Mouse (Mus musculus) embryonic facial prominence, embryonic 12.5 days (tissue): ENCODE results near the gene Mest. TPM values are rescaled to one million over a fixed set of nuclear protein-coding genes. Genes with fewer than 3 reads are reported as not detected.
A peak's percentile ranks its signal among the peaks of the same experiment; 100 is the strongest.

Experiments
- ATAC-seq: fragments of 200-750 bp; cut with Nextera tagmentation; 2 replicates; pipeline ENCODE4 v1.8.0; 2017; ENCODE audit not compliant: insufficient number of reproducible peaks, insufficient read depth, low FRiP score, low TSS enrichment
- H3K27ac ChIP-seq: fragments of 300-500 bp; sonication (generic); 2 replicates; pipeline ENCODE4 v1.5.1; 2016; ENCODE audit warnings: mild to moderate bottlenecking
- H3K27me3 ChIP-seq: fragments of 300-500 bp; sonication (generic); 2 replicates; pipeline ENCODE4 v1.6.1; 2016; ENCODE audit warnings: mild to moderate bottlenecking, moderate library complexity
- H3K36me3 ChIP-seq: fragments of 300-500 bp; sonication (generic); 2 replicates; pipeline ENCODE4 v1.6.1; 2016; ENCODE audit warnings: mild to moderate bottlenecking
- H3K4me1 ChIP-seq: fragments of 300-500 bp; sonication (generic); 2 replicates; pipeline ENCODE4 v1.6.1; 2016
- H3K4me2 ChIP-seq: fragments of 300-500 bp; sonication (generic); replicated peaks from 2 replicates; pipeline ENCODE4 v1.6.1; 2016; ENCODE audit warnings: mild to moderate bottlenecking, moderate library complexity
- H3K4me3 ChIP-seq: fragments of 300-500 bp; sonication (generic); 2 replicates; pipeline ENCODE4 v1.5.1; 2016; ENCODE audit warnings: mild to moderate bottlenecking
- H3K9ac ChIP-seq: fragments of 300-500 bp; sonication (generic); 2 replicates; pipeline ENCODE4 v1.6.1; 2016; ENCODE audit warnings: mild to moderate bottlenecking, moderate library complexity
- H3K9me3 ChIP-seq: fragments of 300-500 bp; sonication (generic); 2 replicates; pipeline ENCODE4 v1.6.1; 2016; ENCODE audit warnings: mild to moderate bottlenecking, moderate library complexity
- WGBS: fragments of 180-500 bp; shearing (Covaris S2); methylation state at CpG from one replicate; pipeline ENCODE4 v1.1.7; 2016; 5-methylcytosine and 5-hydroxymethylcytosine counted together
- polyA plus RNA-seq: library from polyadenylated mRNA; unstranded; fragments of >200 nt; fragmentation: Nextera tagmentation; extraction: Ambion mirVana; gene quantifications from 2 replicates; pipeline ENCODE4 v1.2.1, GENCODE M21; 2016

Gene Mest
- polyA plus RNA-seq, 1 experiment from 2014 or later = 1,207 TPM

DNA sequence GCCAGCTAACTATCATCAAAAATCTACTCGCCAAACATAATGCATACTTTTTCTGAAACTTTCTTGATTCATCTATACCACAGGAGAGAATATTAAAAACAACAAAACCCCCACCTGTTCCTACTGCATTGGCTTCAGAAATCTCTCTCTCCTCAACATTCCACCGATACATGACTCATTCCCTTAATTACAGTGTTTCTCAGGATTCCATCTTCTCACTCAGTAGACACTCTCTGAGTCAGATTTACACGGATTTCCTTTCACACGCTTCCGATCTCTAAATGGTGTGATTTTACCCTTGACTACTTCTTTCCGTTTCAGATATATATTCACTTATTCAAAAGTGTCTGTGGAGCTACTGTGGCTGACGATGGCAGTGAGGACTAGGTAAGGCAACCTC, 36.1 kb upstream of the Mest start:
- H3K9me3 ChIP-seq = no peaks in the 10 kb centered on the region
- 86% methylated on average over 7 of the region's 7 CpGs for WGBS

DNA sequence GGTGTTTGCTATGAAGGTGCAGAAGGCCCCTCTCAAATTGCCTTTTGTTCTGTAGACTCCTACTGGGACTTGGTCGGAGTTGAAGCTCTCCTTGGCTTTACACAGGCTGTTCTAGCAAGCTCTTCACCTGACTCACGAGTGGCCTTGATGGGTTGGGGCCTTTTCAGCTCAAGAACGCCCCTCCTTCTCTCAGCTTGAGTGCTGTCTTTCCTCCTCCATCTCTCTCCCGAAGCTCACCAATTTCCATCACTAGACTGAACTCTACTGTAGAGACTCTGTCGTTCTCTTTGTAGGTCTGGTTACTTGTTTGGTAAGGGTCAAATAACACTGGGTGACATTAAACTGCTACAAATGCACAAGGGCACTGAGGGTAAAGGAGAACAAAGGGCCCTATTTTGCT, 30.5 kb upstream of the Mest start:
- H3K9me3 ChIP-seq = no peaks in the 10 kb centered on the region
- no peak for ATAC-seq
- no peaks in the 10 kb centered on the region for H3K36me3 ChIP-seq
- peak overlapping the region; percentile 84 for H3K27ac ChIP-seq
- H3K27me3 ChIP-seq = no peaks in the 10 kb centered on the region
- H3K4me1 ChIP-seq = peaks cover 9% of the 10 kb centered on the region
- H3K4me2 ChIP-seq = peak overlapping the region; percentile 49
- WGBS = 69% methylated on average over 5 of the region's 5 CpGs
- H3K9ac ChIP-seq = peak overlapping the region; percentile 52
- H3K4me3 ChIP-seq = peak overlapping the region; percentile 50

More for the DNA sequence above, 36.1 kb upstream of the Mest start:
- Histone ChIP-seq H3K4me2 (no peak overlapping the region), H3K9ac (no peak overlapping the region), H3K27me3 (no peaks in the 10 kb centered on the region), H3K4me1 (peaks cover 13% of the 10 kb centered on the region), H3K36me3 (no peaks in the 10 kb centered on the region), H3K27ac (no peak overlapping the region), H3K4me3 (no peak overlapping the region)
- ATAC-seq = no peak

DNA sequence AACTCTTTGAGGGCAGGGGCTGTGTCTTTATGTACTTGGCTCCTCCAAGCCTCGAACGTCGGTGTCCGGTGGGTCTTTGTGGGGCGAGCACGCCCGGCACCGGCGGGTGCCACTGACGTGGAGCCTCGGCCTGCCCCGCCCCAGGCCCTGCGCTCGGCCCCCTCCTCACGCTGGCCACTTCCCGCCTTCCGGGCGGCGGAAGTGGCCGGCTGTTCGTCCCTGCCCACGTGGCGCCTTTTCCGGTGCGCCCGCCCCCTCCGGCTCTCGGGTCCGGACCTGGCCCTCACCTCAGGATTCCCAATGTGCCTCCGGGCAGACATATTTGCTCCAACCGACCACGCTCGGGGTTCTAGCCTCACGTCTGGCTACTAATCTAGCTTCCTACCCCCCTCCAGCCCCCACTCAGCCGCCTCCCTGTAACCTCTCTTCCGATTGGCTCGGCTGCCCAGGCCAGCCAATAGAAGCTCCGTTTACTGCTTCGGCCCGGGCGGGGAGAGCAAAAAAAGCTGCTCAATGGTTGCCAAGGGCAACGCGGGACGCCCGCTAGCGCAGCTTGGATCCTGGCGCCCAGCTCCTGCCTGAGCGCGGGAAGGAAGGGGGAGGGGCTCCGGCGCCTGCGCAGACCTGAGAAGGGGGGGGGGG, 29.9 kb upstream of the Mest start, which contains the start of gene Cep41:
Cep41 (minus strand) TSS at position 400 of the 642 bp plus-strand sequence.
- Histone ChIP-seq H3K4me2 (peak within 1 kb of the TSS; percentile 49), H3K9me3 (no peaks in the 10 kb centered on the region), H3K9ac (peak within 1 kb of the TSS; percentile 52), H3K4me3 (peak within 1 kb of the TSS; percentile 50), H3K36me3 (no peaks in the 10 kb centered on the region), H3K27ac (peak within 1 kb of the TSS; percentile 84), H3K4me1 (peaks cover 10% of the 10 kb centered on the region), H3K27me3 (no peaks in the 10 kb centered on the region)
- under 1% methylated on average over 51 of the region's 52 CpGs for WGBS
- peak; percentile 96 for ATAC-seq

DNA sequence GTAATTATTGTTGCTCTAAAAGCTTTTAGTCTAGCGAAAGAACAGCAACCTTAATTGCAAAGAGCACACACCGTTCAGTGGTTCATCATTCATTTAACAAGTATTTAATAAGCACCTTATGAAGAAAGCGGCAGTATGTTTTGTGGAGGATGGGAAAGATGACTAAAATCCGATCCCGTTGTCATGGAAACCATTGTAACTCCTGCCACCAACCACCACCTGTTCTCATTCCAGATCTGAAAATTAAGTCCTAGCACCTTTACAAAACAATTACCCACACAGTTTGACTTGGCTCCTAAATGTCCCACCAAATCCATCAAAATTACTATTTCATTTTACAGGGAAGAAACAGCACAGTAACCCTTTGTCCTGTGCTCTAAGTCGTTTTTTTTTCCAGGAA, 29.1 kb upstream of the Mest start:
- H3K36me3 ChIP-seq = no peaks in the 10 kb centered on the region
- H3K27ac ChIP-seq = peak overlapping the region; percentile 84
- no peaks in the 10 kb centered on the region for H3K27me3 ChIP-seq
- peak overlapping the region; percentile 49 for H3K4me2 ChIP-seq
- H3K9me3 ChIP-seq = no peaks in the 10 kb centered on the region
- WGBS = 42% methylated on average over 6 of the region's 6 CpGs
- no peak for ATAC-seq
- H3K4me3 ChIP-seq = no peak overlapping the region
- H3K9ac ChIP-seq = 0 out of 2 replicates have a peak overlapping the region, but pooled peaks have one; percentile 24
- peaks cover 10% of the 10 kb centered on the region for H3K4me1 ChIP-seq

DNA sequence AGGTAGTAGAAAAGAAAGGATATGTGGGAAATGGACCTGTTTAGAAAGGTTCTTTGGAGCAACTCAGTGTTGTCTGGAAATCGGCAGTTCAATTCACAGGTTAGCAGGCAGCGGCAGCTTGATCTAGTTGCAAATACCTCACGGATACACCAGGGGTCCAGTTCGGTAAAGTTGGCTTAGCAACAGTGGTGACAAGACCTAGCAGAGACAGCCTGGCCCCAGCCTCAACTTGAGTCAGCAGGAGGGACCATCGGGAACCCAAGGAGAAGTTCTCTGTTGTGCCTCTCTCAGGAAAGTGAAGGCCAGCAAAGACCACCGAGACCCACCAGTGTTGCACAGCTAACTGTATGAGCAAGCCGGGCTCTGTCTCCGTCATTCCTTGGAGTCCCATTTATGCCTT, 28.2 kb upstream of the Mest start:
- Histone ChIP-seq H3K27me3 (no peaks in the 10 kb centered on the region), H3K4me2 (no peak overlapping the region), H3K9ac (no peak overlapping the region), H3K4me1 (peaks cover 17% of the 10 kb centered on the region), H3K9me3 (no peaks in the 10 kb centered on the region), H3K36me3 (no peaks in the 10 kb centered on the region), H3K27ac (no peak overlapping the region), H3K4me3 (no peak overlapping the region)
- WGBS = 92% methylated on average over 8 of the region's 8 CpGs
- ATAC-seq = no peak

DNA sequence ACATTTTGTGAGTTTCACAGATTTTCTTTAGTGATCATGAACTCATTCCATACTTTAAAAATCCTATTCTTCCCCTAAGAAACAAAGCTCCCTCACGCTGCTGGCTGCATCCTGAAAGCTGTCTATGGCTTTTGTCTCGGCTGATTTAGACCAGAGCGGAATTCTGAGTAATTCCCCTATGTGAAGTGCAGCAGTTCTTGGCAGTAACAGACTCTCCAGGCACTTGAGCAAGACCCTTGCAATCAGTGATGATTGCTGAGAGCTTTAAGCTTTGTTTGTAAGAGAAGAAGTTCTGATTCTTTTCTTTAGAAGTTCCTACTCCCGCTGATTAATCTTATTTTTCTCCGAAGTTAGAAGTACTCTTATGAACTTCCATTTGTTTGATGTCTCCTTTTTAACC, 25.9 kb upstream of the Mest start:
- Histone ChIP-seq H3K9ac (no peak overlapping the region), H3K4me1 (peaks cover 21% of the 10 kb centered on the region), H3K36me3 (no peaks in the 10 kb centered on the region), H3K9me3 (no peaks in the 10 kb centered on the region), H3K4me3 (no peak overlapping the region), H3K4me2 (no peak overlapping the region), H3K27me3 (no peaks in the 10 kb centered on the region), H3K27ac (peak overlapping the region; percentile 73)
- 47% methylated on average over 5 of the region's 5 CpGs for WGBS
- no peak for ATAC-seq

DNA sequence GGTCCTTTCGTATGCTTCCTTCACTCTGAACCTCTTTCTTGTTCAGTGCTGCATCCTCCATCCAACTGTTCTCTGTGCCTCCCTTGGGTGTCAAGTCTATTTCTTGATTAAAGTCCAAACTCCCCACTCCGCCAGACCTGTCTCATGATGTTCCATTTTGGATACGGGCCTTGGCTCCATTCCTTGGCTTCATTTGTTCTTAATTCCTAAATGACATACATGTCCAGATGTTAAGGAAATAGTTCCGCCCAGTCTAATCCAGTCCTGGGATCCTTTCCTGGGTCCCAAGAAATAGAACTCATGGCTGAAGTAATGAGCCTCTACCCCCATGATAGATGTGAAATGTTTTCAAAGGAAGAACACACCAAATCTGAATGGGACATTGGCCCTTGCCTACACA, 25.3 kb upstream of the Mest start:
- no peak for ATAC-seq
- peaks cover 16% of the 10 kb centered on the region for H3K4me1 ChIP-seq
- H3K27me3 ChIP-seq = no peaks in the 10 kb centered on the region
- no peak overlapping the region for H3K4me3 ChIP-seq
- H3K9me3 ChIP-seq = no peaks in the 10 kb centered on the region
- H3K36me3 ChIP-seq = no peaks in the 10 kb centered on the region
- H3K4me2 ChIP-seq = no peak overlapping the region
- H3K9ac ChIP-seq = no peak overlapping the region
- H3K27ac ChIP-seq = peak overlapping the region; percentile 73
- 90% methylated on average over 4 of the region's 4 CpGs for WGBS

DNA sequence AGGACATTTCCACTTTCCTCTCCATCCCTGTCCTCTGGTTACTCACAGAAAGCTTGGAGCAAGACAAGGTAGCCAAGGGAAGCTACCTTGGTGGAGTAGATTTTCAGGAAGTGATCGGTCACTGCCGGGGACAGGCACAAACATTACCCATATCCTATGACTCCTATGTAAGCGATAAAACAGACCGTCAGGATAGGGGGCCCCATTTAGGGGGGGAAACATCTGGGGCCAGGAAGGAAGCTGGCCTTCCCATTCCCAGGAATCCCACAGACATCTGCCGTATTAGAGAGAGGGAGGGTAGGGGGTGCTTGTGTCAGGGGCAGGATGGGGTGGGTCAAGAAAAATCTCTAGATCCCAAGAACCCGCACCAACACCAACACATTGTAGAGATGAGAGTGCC, 23.2 kb upstream of the Mest start:
- 34% methylated on average over 6 of the region's 6 CpGs for WGBS
- Histone ChIP-seq H3K9ac (no peak overlapping the region), H3K4me3 (no peak overlapping the region), H3K36me3 (no peaks in the 10 kb centered on the region), H3K27me3 (no peaks in the 10 kb centered on the region), H3K4me1 (peaks cover 15% of the 10 kb centered on the region), H3K4me2 (no peak overlapping the region), H3K9me3 (no peaks in the 10 kb centered on the region), H3K27ac (peak overlapping the region; percentile 43)
- no peak for ATAC-seq

DNA sequence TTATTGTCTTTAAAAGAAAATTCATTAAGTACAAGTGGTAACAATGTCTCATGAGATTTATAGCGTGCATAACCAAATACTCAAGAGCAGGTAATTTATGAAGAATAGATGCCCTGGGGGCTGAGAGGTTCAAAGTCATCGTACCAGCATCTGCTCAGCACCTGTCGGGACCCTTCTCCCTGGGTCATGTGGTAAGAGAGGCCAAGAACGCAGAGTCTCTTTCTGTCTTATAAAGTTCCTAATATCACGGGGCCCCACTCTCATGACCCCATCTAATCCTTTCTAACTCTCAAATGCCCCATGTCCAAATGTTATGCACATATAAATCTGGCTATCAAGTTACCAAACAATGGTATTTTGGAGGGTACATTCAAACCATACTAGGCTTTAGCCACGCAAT, 20.5 kb upstream of the Mest start:
- Histone ChIP-seq H3K36me3 (no peaks in the 10 kb centered on the region), H3K4me2 (no peak overlapping the region), H3K9ac (no peak overlapping the region), H3K27ac (peak overlapping the region; percentile 73; the same call in 1 of the 2 replicates), H3K9me3 (no peaks in the 10 kb centered on the region), H3K27me3 (no peaks in the 10 kb centered on the region), H3K4me1 (peaks cover 12% of the 10 kb centered on the region), H3K4me3 (no peak overlapping the region)
- no peak for ATAC-seq
- 54% methylated on average over 6 of the region's 6 CpGs for WGBS

DNA sequence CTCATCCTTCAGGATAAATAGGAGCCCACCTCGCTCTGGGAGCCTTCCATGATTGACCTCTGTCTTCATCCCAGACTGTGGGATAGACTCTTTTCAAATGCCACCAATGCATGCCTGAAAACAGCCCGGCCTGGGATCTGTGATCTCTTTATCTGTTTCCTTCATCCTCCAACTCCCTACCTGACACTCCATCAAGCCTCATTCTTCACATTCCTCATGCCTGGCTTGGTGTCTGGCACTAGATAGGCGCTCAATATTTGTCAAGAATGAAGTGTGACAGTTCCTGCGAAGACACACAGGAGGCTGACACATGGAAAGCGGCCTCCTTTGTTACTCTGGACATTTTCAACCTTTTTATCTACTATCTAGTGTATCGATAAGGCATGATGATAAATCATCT, 19.9 kb upstream of the Mest start:
- Histone ChIP-seq H3K4me3 (no peak overlapping the region), H3K36me3 (no peaks in the 10 kb centered on the region), H3K4me1 (peaks cover 12% of the 10 kb centered on the region), H3K9me3 (no peaks in the 10 kb centered on the region), H3K9ac (no peak overlapping the region), H3K27ac (peak overlapping the region; percentile 73; the same call in 1 of the 2 replicates), H3K27me3 (no peaks in the 10 kb centered on the region), H3K4me2 (no peak overlapping the region)
- no peak for ATAC-seq
- WGBS = 72% methylated on average over 6 of the region's 6 CpGs

DNA sequence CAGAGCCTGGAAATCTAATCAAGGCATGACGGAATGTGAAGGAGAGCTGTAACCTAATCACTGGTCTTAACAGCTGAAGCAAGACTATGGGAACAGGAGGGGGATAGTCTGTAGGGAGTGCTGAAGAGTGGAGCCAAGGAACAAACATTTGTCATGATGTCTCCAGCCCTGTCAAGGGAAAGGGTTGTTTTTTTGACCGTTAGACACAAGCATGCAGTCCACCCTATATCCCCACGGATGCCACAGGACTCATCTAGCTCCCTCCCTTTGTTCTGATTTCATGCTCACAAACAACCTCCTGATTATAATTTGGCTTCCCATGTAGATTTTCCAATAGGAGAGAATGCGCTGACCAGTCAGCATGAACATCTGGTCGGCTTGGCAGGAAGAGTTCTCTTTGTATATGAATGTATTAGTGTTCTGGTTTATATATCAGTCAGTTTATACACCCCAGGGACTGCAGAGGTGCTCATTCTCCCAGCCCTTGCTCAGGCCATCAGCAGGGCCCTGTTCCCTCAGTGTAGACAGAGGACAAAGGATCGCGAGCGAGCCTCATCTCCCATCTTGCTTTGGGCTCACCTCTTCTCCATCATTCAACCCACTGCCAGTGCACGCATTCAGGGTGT, 19.3 kb upstream of the Mest start:
- WGBS = 80% methylated on average over 9 of the region's 9 CpGs
- H3K4me2 ChIP-seq = no peak overlapping the region
- H3K36me3 ChIP-seq = no peaks in the 10 kb centered on the region
- H3K9me3 ChIP-seq = no peaks in the 10 kb centered on the region
- ATAC-seq = 0 out of 2 replicates have a peak, but pooled peaks have one; percentile 32
- H3K9ac ChIP-seq = no peak overlapping the region
- H3K4me1 ChIP-seq = peaks cover 13% of the 10 kb centered on the region
- no peaks in the 10 kb centered on the region for H3K27me3 ChIP-seq
- no peak overlapping the region for H3K4me3 ChIP-seq
- peak overlapping the region; percentile 73 for H3K27ac ChIP-seq

DNA sequence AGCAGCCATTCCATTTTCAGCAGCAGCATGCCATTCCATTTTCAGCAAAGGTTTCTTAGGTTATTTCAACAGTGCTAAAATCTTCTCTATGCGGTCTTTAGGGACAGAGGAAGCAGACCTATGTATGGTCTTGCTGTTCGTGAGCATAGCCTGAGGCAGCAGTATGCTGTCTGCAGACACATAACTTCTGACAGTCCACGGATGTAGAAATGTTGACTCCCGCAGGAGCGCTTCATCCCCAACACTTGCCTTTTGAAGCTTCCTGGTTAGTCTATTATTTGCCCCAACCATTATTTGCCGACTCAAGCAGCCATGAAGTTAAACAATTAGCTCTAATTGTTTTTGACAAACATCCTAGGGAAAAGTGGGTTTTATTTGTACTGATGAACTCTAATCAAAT, 14.2 kb upstream of the Mest start:
- Histone ChIP-seq H3K27me3 (no peaks in the 10 kb centered on the region), H3K27ac (0 out of 2 replicates have a peak overlapping the region, but pooled peaks have one; percentile 11), H3K36me3 (no peaks in the 10 kb centered on the region), H3K4me2 (no peak overlapping the region), H3K9me3 (no peaks in the 10 kb centered on the region), H3K4me3 (no peak overlapping the region), H3K4me1 (peaks cover 17% of the 10 kb centered on the region; the same call in 1 of the 2 replicates), H3K9ac (no peak overlapping the region)
- WGBS = 25% methylated on average over 6 of the region's 6 CpGs
- ATAC-seq = no peak
